Mouse (Mus musculus) cerebellum, adult 9-11 months (tissue): ENCODE data around the gene CK137956.

Experiments used
- DNase-seq: peaks from one replicate; pipeline ENCODE4 v3.0.0; 2022

Gene CK137956

DNA sequence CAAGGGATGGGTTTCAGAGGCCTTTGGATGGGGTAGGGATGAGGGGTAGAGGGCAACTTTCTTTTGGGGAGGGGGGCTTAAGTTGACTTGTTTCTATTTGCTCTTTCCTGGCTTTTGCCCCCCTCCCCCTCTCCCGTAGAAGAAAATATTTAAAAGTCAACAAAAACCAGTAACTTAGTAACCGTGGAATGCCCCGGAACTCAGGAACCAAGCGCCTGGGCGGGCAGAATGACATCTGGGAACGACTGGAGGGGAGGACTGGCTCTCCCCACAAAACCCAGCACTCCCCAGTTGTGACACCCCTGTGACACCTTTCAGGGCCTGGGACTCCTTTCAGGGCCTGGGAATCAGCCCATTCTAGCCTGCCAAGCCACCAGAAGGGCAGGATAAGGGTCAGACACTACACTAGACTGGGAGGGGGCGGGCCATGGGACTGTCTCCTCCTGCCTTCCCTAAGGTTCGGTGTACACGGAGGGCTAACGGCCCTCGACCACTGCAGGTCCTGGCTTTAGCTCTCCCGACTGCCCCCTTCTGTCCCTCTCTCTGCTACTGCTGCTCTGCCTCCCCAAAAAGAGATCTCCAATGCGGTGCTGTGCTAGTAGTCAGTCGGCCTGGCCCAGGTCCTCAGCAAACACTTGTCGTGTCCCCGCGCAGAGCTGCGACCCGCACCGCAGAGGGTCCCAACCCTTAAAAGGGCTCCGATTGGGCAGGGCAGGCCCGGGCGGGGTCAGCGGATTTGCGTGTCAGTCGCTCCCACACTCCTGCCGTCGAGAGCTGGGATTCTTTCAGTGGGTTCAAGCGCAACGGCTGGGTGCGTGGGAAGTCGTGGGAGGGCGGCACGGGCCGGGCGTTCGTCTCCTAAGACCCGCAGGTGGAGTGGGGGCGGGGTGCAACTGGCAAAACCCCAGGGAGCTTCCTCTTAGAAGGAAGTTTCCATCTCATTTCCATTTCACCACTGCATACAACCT is at the start of gene CK137956:
Gene CK137956 (minus strand): TSS at position 51 of the 968 bp plus-strand sequence.
- DNase-seq, result no peak

DNA sequence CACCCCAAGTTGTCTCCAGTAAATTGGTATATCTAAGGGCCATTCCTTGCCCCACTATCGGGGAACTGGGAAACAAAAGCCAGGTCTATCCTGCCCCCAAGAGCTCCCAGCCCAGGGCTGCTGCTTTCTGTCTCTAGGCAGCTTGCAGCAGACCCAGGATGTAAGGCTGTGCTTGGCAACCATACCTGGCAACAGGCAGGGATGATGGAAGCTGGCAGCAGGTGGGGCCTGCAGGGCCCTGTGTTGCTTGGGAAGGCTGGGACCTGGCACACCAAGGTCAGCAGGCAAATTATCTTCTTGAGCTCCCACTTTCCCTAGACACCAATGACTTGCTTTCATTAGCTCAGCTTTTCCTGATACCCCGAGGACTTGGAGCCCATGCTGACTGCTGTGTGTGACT is 48.7 kb upstream of the CK137956 start:
- peak; percentile 75 for DNase-seq

DNA sequence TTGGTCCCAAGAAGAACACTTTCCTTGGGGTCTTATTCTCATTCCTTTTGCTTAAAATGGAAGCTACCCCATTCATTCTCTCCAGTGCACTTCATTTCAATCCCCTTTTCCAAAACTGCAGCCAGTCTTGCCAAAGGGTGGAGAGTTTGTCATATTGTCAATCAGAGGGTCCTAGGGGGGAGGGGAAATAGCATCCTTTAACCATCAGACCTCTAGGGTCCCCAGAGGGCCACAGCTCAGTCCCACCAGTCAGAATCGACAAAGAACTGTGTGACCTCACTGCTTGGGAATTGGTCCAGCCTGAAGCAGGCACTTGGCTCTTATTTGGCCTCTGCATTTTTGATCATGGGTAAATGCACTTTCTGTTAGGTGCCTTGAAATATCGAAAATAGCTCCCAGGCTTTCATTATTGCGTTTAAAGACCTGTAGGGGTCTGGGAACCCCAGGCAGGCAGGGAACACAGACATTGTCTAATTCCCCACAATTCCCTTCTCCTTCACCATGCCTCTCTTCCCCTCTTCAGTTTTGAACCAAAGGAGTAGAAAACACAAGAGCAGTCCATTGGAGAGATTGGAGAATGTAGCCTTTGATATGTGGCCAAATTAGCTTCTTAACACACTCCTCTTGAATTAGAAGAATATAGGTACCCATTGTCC is 34.2 kb upstream of the CK137956 start:
- DNase-seq, result no peak

DNA sequence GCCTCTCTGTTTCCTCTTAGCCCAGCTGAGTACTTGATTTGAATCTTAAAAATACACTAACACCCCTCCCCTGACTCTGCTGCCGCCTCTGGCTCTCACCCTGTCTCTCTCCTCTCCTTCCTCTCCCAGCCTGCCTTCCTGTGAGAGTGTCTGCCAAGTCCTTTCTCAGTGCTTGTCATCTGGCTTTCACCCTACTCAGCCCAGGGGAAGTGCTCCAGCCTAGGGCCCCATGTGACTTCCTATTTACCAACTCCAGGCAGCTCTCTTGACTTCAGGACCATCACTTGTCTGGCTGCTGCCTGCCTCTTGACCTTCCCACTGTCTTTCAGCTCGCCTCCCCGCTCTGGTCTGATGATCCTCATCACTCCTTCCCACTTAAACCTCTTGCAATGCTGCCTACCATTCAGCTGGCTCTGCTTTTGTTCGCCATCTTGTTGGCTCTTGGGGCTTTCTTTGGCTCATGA is 31.9 kb upstream of the CK137956 start:
- DNase-seq, result peak; percentile 43

DNA sequence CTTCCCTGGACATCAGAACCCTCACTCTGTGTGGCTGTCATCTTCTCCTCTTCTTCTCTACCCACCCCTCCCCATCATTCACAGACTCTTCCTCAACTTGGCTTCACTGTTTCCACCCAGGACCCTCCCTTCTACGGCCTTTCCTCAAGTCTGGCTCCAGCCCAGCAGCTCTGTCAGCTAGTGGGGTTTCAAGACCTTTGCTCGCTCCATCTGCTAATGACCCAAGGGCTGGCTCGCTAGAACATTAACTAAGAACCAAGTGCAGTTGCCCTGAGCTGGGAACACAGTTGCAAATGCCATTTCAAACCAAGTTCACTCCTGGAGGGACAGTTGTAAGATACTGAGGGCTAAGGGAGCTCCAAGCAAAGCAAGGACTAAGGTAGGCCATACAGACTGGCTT is 28.5 kb upstream of the CK137956 start:
- DNase-seq, result no peak

DNA sequence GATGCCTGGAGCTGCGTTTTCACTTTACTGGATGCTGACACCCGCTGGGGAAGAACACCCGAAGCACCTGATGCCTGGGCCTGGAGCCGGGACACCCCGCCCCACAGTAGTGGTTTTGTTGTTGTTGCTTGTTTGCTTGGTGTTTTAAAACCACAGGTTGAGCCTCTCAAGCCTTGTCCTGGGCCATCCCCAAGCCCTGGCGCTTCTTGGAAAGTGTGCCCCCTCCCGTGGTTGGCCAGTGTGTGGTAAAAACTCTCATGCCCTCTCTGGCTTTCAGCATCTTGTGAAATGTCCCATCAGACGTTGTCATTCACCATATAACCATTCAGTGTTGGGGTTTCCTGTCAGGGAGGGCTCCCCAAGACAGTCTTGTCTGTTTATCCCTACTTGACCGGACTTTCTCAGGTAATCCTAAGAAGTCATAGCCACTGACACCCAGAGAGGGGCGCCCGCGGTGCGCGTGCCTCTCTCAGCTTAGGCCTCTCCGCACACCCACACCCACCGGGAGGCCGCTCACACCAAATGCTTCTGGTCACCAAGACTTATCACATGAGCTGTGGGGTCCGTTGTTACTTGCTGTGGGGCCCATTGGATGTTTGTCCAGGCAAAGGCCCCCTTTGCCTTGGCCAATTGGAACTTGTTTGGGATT is 18.7 kb upstream of the CK137956 start:
- DNase-seq, result peak; percentile 77

DNA sequence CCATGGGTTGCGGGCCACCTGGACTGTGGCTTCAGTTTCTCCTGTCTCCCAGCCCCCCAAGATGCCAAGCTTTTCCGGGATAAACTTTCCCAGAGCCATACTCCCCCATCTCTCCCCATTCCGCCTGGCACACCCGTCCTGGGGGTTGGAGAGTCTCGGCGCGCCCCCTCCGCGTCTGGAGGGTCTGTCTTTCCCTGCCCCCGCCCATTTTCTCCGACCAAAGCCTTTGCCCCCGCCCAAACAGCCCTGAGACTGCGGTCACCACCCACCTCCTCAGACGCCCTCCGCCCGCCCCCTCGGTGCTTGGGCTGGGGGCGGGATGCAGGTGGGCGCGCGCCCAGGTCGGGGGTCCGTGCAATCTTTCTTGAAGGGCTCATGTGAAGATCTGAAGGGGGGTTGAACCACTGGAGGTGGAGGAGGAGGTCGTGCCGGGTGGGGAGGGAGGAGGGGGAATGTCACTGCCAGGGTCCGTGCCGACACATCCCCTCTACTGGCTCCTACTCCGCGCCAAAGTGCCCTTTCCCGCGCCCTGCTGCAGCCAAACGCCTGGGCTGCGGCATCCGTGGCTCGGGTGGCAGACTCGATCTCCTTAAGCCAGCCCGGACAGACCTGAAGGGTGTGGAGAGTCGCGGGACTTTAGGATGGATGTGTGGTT is 17.9 kb upstream of the CK137956 start:
- peak; percentile 54 for DNase-seq

DNA sequence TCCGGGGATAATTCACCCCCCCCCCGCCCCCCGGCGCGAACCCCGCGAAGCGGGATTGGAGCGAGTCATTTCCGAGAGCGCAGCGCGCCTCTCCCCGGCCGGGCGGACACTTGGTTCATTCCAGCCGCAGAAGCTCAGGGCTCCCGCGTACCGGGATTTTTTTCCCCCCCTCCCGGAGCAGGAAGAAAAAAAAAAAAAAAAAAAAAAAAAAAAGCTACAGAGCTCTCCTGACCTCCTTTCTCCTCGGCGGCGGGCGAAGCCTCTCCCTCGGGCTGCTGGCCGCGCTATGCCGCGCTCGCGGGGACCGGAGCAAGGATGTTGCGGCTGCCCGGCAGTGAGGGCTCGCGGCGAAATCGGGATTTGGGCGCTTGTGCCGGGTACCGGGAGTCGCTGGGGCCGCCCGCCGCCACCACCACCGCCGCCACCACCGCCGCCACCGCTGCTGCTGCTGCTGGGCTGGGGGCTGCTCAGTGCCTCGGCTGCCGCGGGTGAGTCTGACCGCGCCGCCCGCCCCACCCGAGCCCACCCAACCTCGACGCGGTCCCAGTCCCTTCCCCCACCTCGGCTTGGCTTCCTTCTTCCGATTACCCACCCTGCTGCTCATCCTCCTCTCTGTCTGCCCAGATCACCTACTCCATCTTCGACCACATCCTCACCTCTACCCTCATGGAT is 17.2 kb upstream of the CK137956 start, which contains the start of gene Csmd2:
Gene Csmd2 (plus strand): TSS at position 74 of the 672 bp plus-strand sequence.
- peak; percentile 80 for DNase-seq

DNA sequence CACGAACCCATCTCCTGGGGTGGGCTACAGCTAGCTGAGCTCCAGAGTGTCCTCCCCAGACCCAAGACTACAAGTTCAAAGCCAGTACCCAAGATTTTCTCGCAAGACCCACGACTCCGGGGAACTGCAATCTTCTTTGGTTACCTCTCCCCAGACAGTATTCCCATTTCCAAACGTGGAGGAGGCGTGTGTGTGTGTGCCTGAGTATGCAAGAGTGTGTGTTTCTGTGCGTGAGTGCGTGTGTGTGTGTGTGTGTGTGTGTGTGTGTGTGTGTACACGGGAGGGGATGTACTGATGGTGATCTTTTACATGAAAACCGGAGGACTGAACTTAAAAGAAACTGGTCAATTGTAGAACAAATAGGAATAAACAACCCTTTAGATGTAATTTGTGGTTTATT is 16.5 kb upstream of the CK137956 start:
- peak; percentile 24 for DNase-seq

DNA sequence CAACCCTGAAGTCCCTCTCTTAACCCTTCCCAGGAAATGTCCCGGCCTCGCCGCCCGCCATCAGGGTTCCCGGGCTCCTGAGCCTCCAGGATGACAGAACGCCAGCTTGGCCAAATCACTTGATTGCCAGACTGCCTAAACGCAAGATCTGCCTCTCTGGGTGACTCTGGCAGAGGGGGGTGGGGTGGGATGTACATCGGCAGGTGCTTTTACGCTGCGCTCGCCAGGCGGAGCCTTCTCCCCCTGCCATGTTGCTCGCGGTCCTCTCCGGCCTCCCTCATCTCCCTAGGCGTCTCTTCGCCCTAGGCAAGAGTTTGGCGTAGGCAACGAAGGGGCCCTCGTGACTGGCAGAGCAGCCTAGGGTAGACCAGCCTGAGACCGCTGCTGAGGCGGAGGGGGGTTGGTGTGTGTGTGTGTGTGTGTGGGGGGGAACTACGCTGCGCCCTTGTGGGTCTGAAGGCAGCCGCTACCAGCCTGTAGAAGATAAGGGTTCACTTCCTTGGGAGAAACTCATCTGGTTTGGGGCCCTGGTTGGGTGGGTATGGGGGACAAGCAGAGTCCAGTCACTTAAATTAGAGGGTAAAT is 15.8 kb upstream of the CK137956 start:
- peak; percentile 52 for DNase-seq

DNA sequence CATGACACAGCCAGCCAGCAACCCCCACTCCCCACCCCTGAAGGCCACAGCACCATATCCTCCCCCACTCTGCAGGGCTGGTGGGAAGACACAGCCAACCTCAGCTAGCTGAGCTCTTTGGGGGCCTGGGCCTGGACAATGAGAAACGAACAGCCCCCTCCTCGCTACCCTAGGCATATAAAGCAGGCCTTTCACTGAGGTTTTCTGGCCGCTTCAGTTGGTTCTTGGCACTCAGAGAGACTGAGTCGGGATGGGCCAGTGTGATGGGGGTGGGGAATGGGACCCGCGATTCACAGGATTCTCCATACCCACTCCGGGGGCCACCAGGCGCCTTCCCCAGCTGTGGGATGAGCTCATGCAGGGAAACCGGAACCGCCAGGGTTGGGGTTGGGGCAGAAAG is 15.1 kb upstream of the CK137956 start:
- DNase-seq, result peak; percentile 56

DNA sequence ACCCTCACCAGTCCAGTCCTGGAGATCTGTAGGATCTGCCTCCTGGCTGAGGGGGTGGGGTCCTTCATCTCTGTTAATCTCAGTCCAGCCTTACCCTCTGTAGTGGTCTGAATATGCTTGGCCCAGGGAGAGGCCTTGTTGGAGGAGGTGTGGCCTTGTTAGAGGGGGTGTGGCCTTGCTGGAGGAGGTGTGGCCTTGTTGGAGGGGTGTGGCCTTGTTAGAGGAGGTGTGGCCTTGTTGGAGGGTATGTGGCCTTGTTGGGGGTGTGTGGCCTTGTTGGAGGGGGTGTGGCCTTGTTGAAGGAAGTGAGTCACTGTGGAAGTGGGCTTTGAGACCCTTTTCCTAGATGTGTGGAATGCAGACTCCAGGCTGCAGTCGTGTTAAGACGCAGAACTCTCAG is 13.7 kb upstream of the CK137956 start:
- DNase-seq, result peak; percentile 28

DNA sequence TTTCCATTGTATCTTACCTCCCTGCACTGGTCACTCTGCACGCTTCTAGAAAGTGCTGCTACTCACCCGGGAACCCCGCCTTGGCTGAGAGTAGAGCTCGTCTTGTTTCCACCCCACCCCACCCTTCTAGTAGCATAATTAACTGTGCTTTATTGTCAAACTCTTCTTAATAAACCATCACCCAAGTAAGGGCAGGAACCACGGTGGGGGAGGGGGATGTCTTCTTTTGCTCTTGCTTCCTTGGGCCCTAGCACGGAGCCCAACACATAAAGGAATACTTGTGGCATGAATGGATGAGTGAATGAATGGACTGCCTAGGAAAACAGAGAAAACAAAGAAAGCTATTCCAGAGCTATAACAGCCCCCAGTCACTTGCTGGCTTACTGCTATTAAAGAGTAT is 10.4 kb upstream of the CK137956 start:
- DNase-seq, result no peak

DNA sequence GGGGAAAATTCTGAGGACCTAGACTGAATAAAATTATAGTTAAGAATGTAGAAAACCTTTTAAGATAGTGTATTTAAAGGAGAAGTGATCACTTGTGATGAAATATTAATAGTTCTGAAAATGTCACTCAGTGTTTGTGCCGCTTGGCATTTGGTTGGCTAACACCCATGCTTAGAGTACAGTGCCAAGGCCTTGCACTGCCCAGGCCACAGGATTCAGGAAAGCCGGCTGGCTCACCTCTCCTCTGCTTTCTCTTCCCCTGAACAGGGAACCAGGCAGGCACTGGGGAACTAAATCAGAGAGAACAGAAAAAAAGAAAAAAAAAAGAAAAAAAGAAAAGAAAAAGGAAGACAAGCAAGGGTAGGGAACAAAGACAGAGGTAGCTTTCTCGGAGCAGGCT is 2.2 kb upstream of the CK137956 start:
- DNase-seq, result no peak

DNA sequence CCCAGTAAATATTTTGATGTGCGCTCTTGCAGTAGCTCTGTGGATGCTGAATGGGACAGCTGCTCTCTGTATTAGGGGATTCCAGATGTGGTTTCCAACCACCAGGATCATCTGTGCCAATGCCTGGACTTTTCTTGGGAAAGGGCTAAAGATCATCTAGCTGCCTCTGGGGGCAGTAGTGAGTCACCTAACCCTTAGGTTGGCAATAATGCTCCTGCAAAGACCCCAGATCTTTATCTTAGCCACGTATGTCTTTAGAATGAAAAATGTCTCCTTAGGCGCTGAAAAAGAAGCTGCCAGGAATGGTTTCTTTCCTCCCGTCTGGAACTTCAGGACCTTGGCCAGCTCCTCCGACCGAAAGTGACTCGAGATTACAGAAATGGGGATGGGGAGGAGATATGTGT is 731 bp downstream of the CK137956 start:
- DNase-seq, result peak; percentile 31

DNA sequence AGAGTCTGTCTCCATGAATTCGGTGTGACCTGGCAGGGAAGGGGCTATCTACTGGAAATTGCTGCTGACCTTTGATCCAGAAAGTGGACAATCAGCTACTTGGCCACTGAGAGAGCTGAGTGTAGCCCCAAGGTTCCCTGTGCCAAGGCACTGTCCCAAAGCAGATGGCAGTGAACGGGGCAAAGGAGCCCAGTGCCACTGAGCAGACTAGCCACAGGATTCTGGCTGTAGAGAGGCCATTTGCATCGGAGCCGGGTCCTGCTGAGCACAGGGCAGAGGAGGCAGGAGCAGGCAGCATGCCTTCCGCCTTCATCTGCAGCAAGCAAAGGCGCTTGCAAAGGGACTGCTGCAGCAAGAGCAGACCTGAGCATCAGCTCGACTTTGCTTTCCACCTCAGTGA is 1.6 kb downstream of the CK137956 start:
- DNase-seq, result peak; percentile 90

DNA sequence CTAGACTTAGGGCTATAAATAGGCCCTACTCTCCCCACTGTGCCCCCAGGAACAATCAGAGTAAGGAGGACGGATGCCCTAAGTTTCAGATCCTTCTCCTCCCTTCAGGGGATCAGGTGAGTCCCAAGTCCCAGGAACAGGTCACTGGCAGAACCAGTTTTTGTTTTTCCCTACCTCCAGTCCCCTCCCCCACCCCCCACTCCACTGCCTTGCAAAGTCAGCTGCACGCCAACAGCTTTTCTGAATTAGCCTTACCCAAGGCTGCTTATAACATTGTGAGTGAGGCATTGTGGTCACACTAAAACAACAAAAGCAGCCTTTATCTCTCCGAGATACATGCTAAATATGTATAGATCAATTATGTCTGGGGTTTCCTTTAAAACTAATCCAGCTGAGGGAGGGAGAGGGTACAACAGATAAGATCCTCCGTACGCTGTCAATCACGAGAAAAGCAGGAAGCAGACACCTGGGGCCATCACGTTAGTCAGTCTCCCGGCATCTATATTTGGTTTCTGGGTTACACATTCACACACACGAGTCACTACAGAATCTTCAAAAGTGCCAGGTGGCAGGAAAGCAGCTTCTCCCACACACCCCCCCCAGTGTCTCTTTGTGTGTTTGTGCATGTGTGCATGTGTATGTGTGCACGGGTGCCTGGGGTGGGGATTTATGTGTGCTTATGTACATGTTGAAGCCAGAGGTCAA is 17.6 kb downstream of the CK137956 start:
- no peak for DNase-seq

DNA sequence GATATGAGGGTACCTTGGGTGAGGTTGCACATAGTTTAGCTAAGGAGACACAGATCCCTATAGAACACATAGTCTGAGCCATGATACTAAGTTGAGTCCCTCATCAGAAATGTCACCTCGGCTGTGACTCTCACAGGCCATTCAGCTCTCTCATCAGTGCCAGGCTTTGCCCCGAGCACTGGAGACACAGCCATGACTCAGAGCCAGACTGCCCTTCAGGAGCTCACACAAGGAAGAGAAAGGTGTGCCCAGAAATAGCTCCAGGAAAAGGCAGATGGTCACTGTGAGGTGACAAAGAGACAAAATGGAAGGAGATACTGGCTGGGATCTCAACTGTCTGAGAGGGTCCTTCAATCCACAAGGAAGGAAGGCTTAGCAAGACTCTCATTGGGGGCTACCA is 23.1 kb downstream of the CK137956 start:
- DNase-seq, result peak; percentile 80

DNA sequence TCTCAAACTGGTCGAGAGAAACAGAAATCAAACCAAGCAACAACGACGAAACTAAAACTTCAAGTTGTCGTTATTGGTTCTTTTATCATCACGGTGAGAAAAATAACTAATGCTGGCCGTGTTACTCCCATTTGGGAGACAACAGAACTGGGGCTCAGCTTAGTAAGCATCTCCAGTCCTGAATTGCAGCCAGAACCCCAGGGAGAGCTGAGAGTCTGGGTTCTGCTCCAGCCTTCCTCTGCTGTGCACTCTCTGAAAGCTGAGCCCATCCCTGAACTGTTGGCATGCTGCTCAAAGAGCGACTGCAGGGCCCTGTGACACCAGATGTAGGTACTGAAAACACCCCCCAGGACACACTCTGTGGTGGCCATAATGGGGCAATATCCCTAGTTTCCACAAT is 33.3 kb downstream of the CK137956 start:
- no peak for DNase-seq

DNA sequence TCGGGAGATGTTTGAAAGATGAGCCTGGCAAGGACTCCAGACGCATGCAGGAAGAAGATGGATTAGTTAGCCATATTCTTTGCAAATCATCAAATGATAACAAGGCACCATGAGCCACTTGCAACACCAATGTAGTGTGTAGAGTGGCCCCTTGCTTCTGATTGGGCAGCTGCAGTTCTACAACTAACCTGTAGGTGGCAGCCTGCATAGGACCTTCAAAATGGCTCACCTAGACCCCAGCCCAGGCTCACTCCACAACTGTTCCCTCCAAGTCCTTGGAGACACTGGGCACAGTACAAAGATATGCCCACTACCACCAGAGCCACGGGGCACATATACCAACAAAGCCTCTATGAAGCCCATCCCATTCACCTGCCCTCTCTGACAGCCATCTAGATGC is 35.4 kb downstream of the CK137956 start:
- DNase-seq, result no peak

DNA sequence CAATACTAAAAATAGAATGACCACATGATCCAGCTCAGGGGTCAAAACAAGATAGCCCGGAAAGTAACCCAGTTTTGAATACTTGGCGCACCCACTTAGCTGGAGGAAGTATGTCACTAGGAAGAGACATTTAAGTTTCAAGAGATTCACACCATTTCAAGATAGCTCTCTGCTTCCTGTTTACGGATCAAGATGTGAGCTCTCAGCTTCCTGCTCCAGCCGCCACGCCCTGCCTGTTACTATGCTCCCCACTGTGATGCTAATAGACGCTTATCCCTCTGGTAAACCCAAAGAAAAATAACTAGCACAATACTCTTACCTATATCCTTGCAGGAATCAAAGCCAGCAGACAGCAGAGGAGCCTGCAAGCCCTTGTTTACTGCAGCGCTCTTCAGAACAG is 57.2 kb downstream of the CK137956 start:
- DNase-seq, result no peak
